Mouse (Mus musculus) naive thymus-derived CD4-positive, alpha-beta T cell, adult 5 months (primary cell): Measurements from ENCODE around the gene Itln1. TPM values are rescaled to one million over a fixed set of nuclear protein-coding genes. Genes with fewer than 3 reads are reported as not detected.

ENCODE experiments used
- polyA plus RNA-seq: library from polyadenylated mRNA; unstranded; fragments of 100-300 nt; shearing (Covaris generic); gene quantifications from one replicate; pipeline ENCODE4 v1.2.1, GENCODE M21; 2017

Itln1 gene
- not detected for polyA plus RNA-seq

DNA sequence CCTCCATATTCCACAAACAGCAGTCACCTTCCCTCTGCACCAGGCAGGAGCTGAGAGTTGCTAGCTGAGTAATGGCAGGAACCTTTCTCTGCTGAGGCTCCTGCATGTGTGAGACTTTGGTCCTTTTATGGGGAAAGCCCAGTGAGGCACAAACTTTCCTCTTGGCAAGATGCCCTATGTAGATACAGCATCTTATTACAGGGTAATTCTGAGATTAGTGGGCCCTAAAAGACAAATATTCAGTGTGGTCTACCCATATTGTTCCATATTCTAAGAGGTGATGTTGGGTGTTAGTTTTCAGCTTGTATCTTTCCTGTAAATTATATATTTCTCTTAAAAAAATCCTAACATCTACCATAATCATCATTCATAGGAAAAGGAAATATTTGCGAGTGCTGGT, at the start of gene Itln1:
Gene Itln1 (minus strand): TSS at position 101 of the 400 bp plus-strand sequence.

GRCm38 (mm10) chr1:171558898-171559297, 23.8 kb upstream of the Itln1 start, which contains the start of gene Cd244a:
Cd244a (plus strand) TSS chr1:171559193.

GRCm38 (mm10) chr1:171503250-171503591, 31.9 kb downstream of the Itln1 start, which contains the start of gene Alyref2:
Alyref2 (plus strand) TSS chr1:171503478.

Other genes with a start within 250 kb of the Itln1 start
- gene Usp21, start 247.3 kb downstream of the Itln1 start, polyA plus RNA-seq = 57.4 TPM
- 50.7 TPM for gene Ufc1, start 240.3 kb downstream of the Itln1 start, polyA plus RNA-seq
- gene Dedd, start 206.1 kb downstream of the Itln1 start, polyA plus RNA-seq = 32.6 TPM
- gene Nit1, start 189.6 kb downstream of the Itln1 start, polyA plus RNA-seq = 39.4 TPM
- 112 TPM for gene Pfdn2, start 189.6 kb downstream of the Itln1 start, polyA plus RNA-seq
- gene Klhdc9, start 174.5 kb downstream of the Itln1 start, polyA plus RNA-seq = not detected
- 0.10 TPM for gene Nectin4, start 165.2 kb downstream of the Itln1 start, polyA plus RNA-seq
- 159 TPM for gene Arhgap30, start 146.3 kb downstream of the Itln1 start, polyA plus RNA-seq
- gene Usf1, start 124.0 kb downstream of the Itln1 start, polyA plus RNA-seq = 73.6 TPM
- 3.6 TPM for gene Tstd1, start 116.4 kb downstream of the Itln1 start, polyA plus RNA-seq
- gene F11r, start 97.8 kb downstream of the Itln1 start, polyA plus RNA-seq = 0.19 TPM
- gene Alyref2, start 31.8 kb downstream of the Itln1 start, polyA plus RNA-seq = 7.3 TPM
- not detected for gene Cd244a, start 23.9 kb upstream of the Itln1 start, polyA plus RNA-seq
- gene Ly9, start 72.1 kb upstream of the Itln1 start, polyA plus RNA-seq = 92.0 TPM
- 0.78 TPM for gene Slamf7, start 117.7 kb upstream of the Itln1 start, polyA plus RNA-seq
- 85.6 TPM for gene Cd48, start 146.7 kb upstream of the Itln1 start, polyA plus RNA-seq
- 31.0 TPM for gene Slamf1, start 231.8 kb upstream of the Itln1 start, polyA plus RNA-seq